Mouse (Mus musculus) midbrain, embryonic 12.5 days (tissue): ENCODE results near the gene Cox7a1. TPM values are rescaled to one million over a fixed set of nuclear protein-coding genes. Genes with fewer than 3 reads are reported as not detected.
"Not testable (repeated sequence)": the region's sequence is repeated elsewhere in the genome, so short reads cannot be mapped to it uniquely, and the experiment has no call there.

Experiments used
- ATAC-seq: fragments of 200-750 bp; cut with Nextera tagmentation; 2 replicates; pipeline ENCODE4 v1.8.0; 2017; ENCODE audit warnings: low read depth, moderate TSS enrichment, moderate library complexity; ENCODE audit not compliant: low FRiP score
- H3K27ac ChIP-seq: fragments of 300-500 bp; sonication (generic); replicated peaks from 2 replicates; pipeline ENCODE4 v1.5.1; 2016; ENCODE audit warnings: mild to moderate bottlenecking
- H3K27me3 ChIP-seq: fragments of 300-500 bp; sonication (generic); 2 replicates; pipeline ENCODE4 v1.6.1; 2016; ENCODE audit warnings: mild to moderate bottlenecking
- H3K36me3 ChIP-seq: fragments of 300-500 bp; sonication (generic); 2 replicates; pipeline ENCODE4 v1.6.1; 2016
- H3K4me1 ChIP-seq: fragments of 300-500 bp; sonication (generic); 2 replicates; pipeline ENCODE4 v1.6.1; 2016
- H3K4me2 ChIP-seq: fragments of 300-500 bp; sonication (generic); replicated peaks from 2 replicates; pipeline ENCODE4 v1.6.1; 2016; ENCODE audit warnings: mild to moderate bottlenecking, moderate library complexity
- H3K4me3 ChIP-seq: fragments of 300-500 bp; sonication (generic); 2 replicates; pipeline ENCODE4 v1.5.1; 2016; ENCODE audit warnings: mild to moderate bottlenecking
- H3K9ac ChIP-seq: fragments of 300-500 bp; sonication (generic); replicated peaks from 2 replicates; pipeline ENCODE4 v1.6.1; 2016; ENCODE audit warnings: mild to moderate bottlenecking, moderate library complexity
- H3K9me3 ChIP-seq: fragments of 300-500 bp; sonication (generic); 2 replicates; pipeline ENCODE4 v1.6.1; 2016; ENCODE audit warnings: mild to moderate bottlenecking
- WGBS: fragments of 180-500 bp; shearing (Covaris S2); methylation state at CpG from one replicate; pipeline ENCODE4 v1.1.7; 2016; 5-methylcytosine and 5-hydroxymethylcytosine counted together
- polyA plus RNA-seq: library from polyadenylated mRNA; unstranded; fragments of >200 nt; fragmentation: Nextera tagmentation; extraction: Ambion mirVana; gene quantifications from 2 replicates; pipeline ENCODE4 v1.2.1, GENCODE M21; 2016

Cox7a1 gene
- polyA plus RNA-seq, 1 experiment from 2014 or later = 0.74 TPM

GRCm38 (mm10) chr7:30170283-30170951 is 13.5 kb upstream of the Cox7a1 start:
- Histone ChIP-seq H3K4me3 (peak overlapping the region; percentile 72), H3K27me3 (no peaks in the 10 kb centered on the region), H3K27ac (peak overlapping the region; percentile 89), H3K4me2 (peak overlapping the region; percentile 58), H3K9ac (peak overlapping the region; percentile 80), H3K9me3 (peaks cover 25% of the 10 kb centered on the region), H3K4me1 (peaks cover 10% of the 10 kb centered on the region), H3K36me3 (peaks cover 24% of the 10 kb centered on the region)
- WGBS = 32% methylated on average over 11 of the region's 11 CpGs
- no peak for ATAC-seq

- no peak overlapping the region for H3K4me3 ChIP-seq
- 83% methylated on average over 12 of the region's 12 CpGs for WGBS
- peaks cover 21% of the 10 kb centered on the region for H3K36me3 ChIP-seq
- H3K4me1 ChIP-seq = no peaks in the 10 kb centered on the region
- H3K27ac ChIP-seq = no peak overlapping the region
- H3K9me3 ChIP-seq = no peaks in the 10 kb centered on the region
- H3K27me3 ChIP-seq = no peaks in the 10 kb centered on the region
- H3K9ac ChIP-seq = no peak overlapping the region
- ATAC-seq = no peak
- no peak overlapping the region for H3K4me2 ChIP-seq
Observed at GRCm38 (mm10) chr7:30176474-30176873, 7.5 kb upstream of the Cox7a1 start.

- Histone ChIP-seq H3K9ac (no peak overlapping the region), H3K36me3 (peaks cover 21% of the 10 kb centered on the region), H3K4me2 (no peak overlapping the region), H3K4me3 (no peak overlapping the region), H3K27me3 (no peaks in the 10 kb centered on the region), H3K27ac (no peak overlapping the region), H3K9me3 (no peaks in the 10 kb centered on the region), H3K4me1 (no peaks in the 10 kb centered on the region)
- 82% methylated on average over 11 of the region's 11 CpGs for WGBS
- no peak for ATAC-seq
Observed at GRCm38 (mm10) chr7:30178256-30178655, 5.7 kb upstream of the Cox7a1 start.

GRCm38 (mm10) chr7:30181308-30181707 is 2.6 kb upstream of the Cox7a1 start:
- H3K27ac ChIP-seq = no peak overlapping the region
- 5% methylated on average over 4 of the region's 4 CpGs for WGBS
- H3K4me1 ChIP-seq = peaks cover 9% of the 10 kb centered on the region
- H3K9me3 ChIP-seq = no peaks in the 10 kb centered on the region
- H3K27me3 ChIP-seq = no peaks in the 10 kb centered on the region
- ATAC-seq = no peak
- no peak overlapping the region for H3K4me3 ChIP-seq
- H3K9ac ChIP-seq = no peak overlapping the region
- peaks cover 23% of the 10 kb centered on the region for H3K36me3 ChIP-seq
- H3K4me2 ChIP-seq = no peak overlapping the region

GRCm38 (mm10) chr7:30181929-30182328 is 2.0 kb upstream of the Cox7a1 start:
- H3K27me3 ChIP-seq, H3K27ac ChIP-seq, H3K4me2 ChIP-seq, ATAC-seq, H3K4me1 ChIP-seq, H3K9me3 ChIP-seq, H3K9ac ChIP-seq, H3K4me3 ChIP-seq: not testable (repeated sequence)
- H3K36me3 ChIP-seq = peaks cover 25% of the 10 kb centered on the region
- 92% methylated on average over 9 of the region's 10 CpGs for WGBS

- H3K4me2 ChIP-seq, H3K4me3 ChIP-seq, ATAC-seq, H3K9me3 ChIP-seq, H3K27ac ChIP-seq, H3K27me3 ChIP-seq, H3K9ac ChIP-seq, H3K4me1 ChIP-seq: not testable (repeated sequence)
- 61% methylated on average over 7 of the region's 7 CpGs for WGBS
- peaks cover 31% of the 10 kb centered on the region for H3K36me3 ChIP-seq
Observed at GRCm38 (mm10) chr7:30183189-30183588, 755 bp upstream of the Cox7a1 start.

- Histone ChIP-seq H3K27me3 (no peaks in the 10 kb centered on the region), H3K9ac (no peak overlapping the region), H3K27ac (no peak overlapping the region), H3K9me3 (no peaks in the 10 kb centered on the region), H3K4me3 (no peak overlapping the region), H3K36me3 (peaks cover 34% of the 10 kb centered on the region), H3K4me2 (no peak overlapping the region), H3K4me1 (peaks cover 9% of the 10 kb centered on the region)
- WGBS = 74% methylated on average over 13 of the region's 13 CpGs
- ATAC-seq = no peak
Observed at GRCm38 (mm10) chr7:30184641-30185348, 851 bp downstream of the Cox7a1 start.

- no peak overlapping the region for H3K9ac ChIP-seq
- H3K9me3 ChIP-seq = no peaks in the 10 kb centered on the region
- peaks cover 20% of the 10 kb centered on the region for H3K4me1 ChIP-seq
- no peak overlapping the region for H3K4me2 ChIP-seq
- ATAC-seq = no peak
- no peak overlapping the region for H3K4me3 ChIP-seq
- H3K36me3 ChIP-seq = peaks cover 62% of the 10 kb centered on the region
- WGBS = 87% methylated on average over 12 of the region's 12 CpGs
- H3K27me3 ChIP-seq = no peaks in the 10 kb centered on the region
- H3K27ac ChIP-seq = no peak overlapping the region; the same call in 1 of the 2 replicates
Observed at GRCm38 (mm10) chr7:30188344-30189115, 4.6 kb downstream of the Cox7a1 start.

GRCm38 (mm10) chr7:30189116-30189491 is 5.2 kb downstream of the Cox7a1 start:
- H3K9me3 ChIP-seq = no peaks in the 10 kb centered on the region
- H3K4me1 ChIP-seq = peaks cover 16% of the 10 kb centered on the region
- 89% methylated on average over 4 of the region's 4 CpGs for WGBS
- H3K4me3 ChIP-seq = no peak overlapping the region
- H3K27me3 ChIP-seq = no peaks in the 10 kb centered on the region
- no peak overlapping the region for H3K27ac ChIP-seq
- no peak overlapping the region for H3K9ac ChIP-seq
- no peak for ATAC-seq
- peaks cover 62% of the 10 kb centered on the region for H3K36me3 ChIP-seq
- no peak overlapping the region for H3K4me2 ChIP-seq

GRCm38 (mm10) chr7:30192088-30192487 is 8.1 kb downstream of the Cox7a1 start:
- peaks cover 50% of the 10 kb centered on the region for H3K36me3 ChIP-seq

GRCm38 (mm10) chr7:30193013-30193412 is 9.1 kb downstream of the Cox7a1 start:
- no peak overlapping the region for H3K27ac ChIP-seq
- no peaks in the 10 kb centered on the region for H3K27me3 ChIP-seq
- H3K4me2 ChIP-seq = peak overlapping the region; percentile 85
- 19% methylated on average over 9 of the region's 9 CpGs for WGBS
- H3K36me3 ChIP-seq = peaks cover 41% of the 10 kb centered on the region
- peak overlapping the region; percentile 78 for H3K4me3 ChIP-seq
- H3K4me1 ChIP-seq = peaks cover 18% of the 10 kb centered on the region
- H3K9ac ChIP-seq = peak overlapping the region; percentile 11; the same call in 1 of the 2 replicates
- no peak for ATAC-seq
- H3K9me3 ChIP-seq = no peaks in the 10 kb centered on the region

More at GRCm38 (mm10) chr7:30192088-30192487, 8.1 kb downstream of the Cox7a1 start:
- no peak overlapping the region for H3K9ac ChIP-seq
- H3K9me3 ChIP-seq = no peaks in the 10 kb centered on the region
- H3K4me2 ChIP-seq = no peak overlapping the region
- no peak for ATAC-seq
- H3K4me1 ChIP-seq = peaks cover 18% of the 10 kb centered on the region
- 89% methylated on average over 12 of the region's 12 CpGs for WGBS
- H3K27me3 ChIP-seq = no peaks in the 10 kb centered on the region
- no peak overlapping the region for H3K4me3 ChIP-seq
- H3K27ac ChIP-seq = no peak overlapping the region

- Histone ChIP-seq H3K9ac (peak overlapping the region; percentile 78), H3K4me1 (peaks cover 18% of the 10 kb centered on the region), H3K36me3 (peaks cover 34% of the 10 kb centered on the region), H3K27me3 (no peaks in the 10 kb centered on the region), H3K27ac (peak overlapping the region; percentile 65), H3K4me2 (peak overlapping the region; percentile 85), H3K4me3 (peak overlapping the region; percentile 78), H3K9me3 (no peaks in the 10 kb centered on the region)
- peak; percentile 74 for ATAC-seq
- WGBS = under 1% methylated on average over 26 of the region's 26 CpGs
Observed at GRCm38 (mm10) chr7:30193581-30194100, 9.7 kb downstream of the Cox7a1 start.
